ENCODE assay signal across 21 mouse cellular contexts in the genomic region with DNA sequence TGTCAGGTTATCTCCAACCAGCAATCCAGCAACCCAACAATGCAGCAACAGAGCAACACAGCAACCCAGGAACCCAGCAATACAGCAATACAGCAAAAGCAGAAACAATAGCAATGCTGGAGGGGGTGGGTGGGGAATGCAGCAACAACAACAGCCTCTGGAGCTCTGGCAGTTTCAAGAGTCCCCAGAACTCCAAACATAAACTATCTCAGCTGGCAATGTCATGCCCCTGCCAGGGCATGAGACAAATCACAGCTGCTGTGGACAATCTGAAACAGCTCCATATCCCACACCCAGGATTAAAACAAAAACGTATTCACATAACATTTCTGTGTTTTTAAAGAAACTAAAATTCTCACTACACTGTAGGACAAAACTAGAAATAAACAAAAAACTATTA.
"Had no signal": no experiment of that assay in that cellular context is flagged by ENCODE, and none has a peak within 500 bp of the region (broad histone marks: within the 10 kb centered on the region; RNA-seq: fewer than 3 reads in every experiment).

No protein-coding gene starts in this region.

- H3K27me3 ChIP-seq: kidney, embryonic 15.5 days; limb, embryonic 13.5 days; liver, embryonic 12.5 days; liver, embryonic 15.5 days; midbrain, embryonic 12.5 days; midbrain, embryonic 15.5 days; neural tube, embryonic 12.5 days; neural tube, embryonic 15.5 days had no signal

- H3K4me2 ChIP-seq: kidney, embryonic 15.5 days; limb, embryonic 13.5 days; liver, embryonic 12.5 days; liver, embryonic 15.5 days; midbrain, embryonic 12.5 days; midbrain, embryonic 15.5 days; neural tube, embryonic 12.5 days; neural tube, embryonic 15.5 days had no signal

- H3K4me1 ChIP-seq: kidney, embryonic 15.5 days; limb, embryonic 10.5 days; limb, embryonic 13.5 days; liver, embryonic 12.5 days; liver, embryonic 15.5 days; midbrain, embryonic 12.5 days; midbrain, embryonic 15.5 days; neural tube, embryonic 12.5 days; neural tube, embryonic 15.5 days had no signal

- H3K9me3 ChIP-seq: kidney, embryonic 15.5 days; limb, embryonic 10.5 days; limb, embryonic 13.5 days; liver, embryonic 12.5 days; liver, embryonic 15.5 days; midbrain, embryonic 12.5 days; midbrain, embryonic 15.5 days; neural tube, embryonic 12.5 days; neural tube, embryonic 15.5 days had no signal

- H3K36me3 ChIP-seq: kidney, embryonic 15.5 days; limb, embryonic 10.5 days; limb, embryonic 13.5 days; liver, embryonic 12.5 days; liver, embryonic 15.5 days; midbrain, embryonic 12.5 days; midbrain, embryonic 15.5 days; neural tube, embryonic 12.5 days; neural tube, embryonic 15.5 days had no signal

- H3K4me3 ChIP-seq: kidney, embryonic 15.5 days; limb, embryonic 10.5 days; limb, embryonic 13.5 days; liver, embryonic 12.5 days; liver, embryonic 15.5 days; midbrain, embryonic 12.5 days; midbrain, embryonic 15.5 days; neural tube, embryonic 12.5 days; neural tube, embryonic 15.5 days had no signal

- H3K27ac ChIP-seq: kidney, embryonic 15.5 days; limb, embryonic 10.5 days; limb, embryonic 13.5 days; liver, embryonic 12.5 days; liver, embryonic 15.5 days; macrophage; midbrain, embryonic 12.5 days; midbrain, embryonic 15.5 days; neural tube, embryonic 12.5 days; neural tube, embryonic 15.5 days had no signal

- H3K9ac ChIP-seq: kidney, embryonic 15.5 days; limb, embryonic 13.5 days; liver, embryonic 12.5 days; liver, embryonic 15.5 days; midbrain, embryonic 12.5 days; midbrain, embryonic 15.5 days; neural tube, embryonic 12.5 days; neural tube, embryonic 15.5 days had no signal

- ATAC-seq: intestine, embryonic 16.5 days; liver, embryonic 12.5 days; midbrain, embryonic 15.5 days had no signal

- DNase-seq: kidney, adult 18-20 months; kidney, postnatal 36 days; layer of hippocampus, adult 9-11 months; liver; lung, adult 18-20 months; right cerebral cortex, adult 18-20 months; right cerebral cortex, postnatal 14 days; right cerebral cortex, postnatal 4 days; thymus, adult 18-20 months; thymus, postnatal 36 days had no signal
